Mouse (Mus musculus) MEL (cell line): ENCODE results near the gene Cdk13.

Source experiments
- CHD2 ChIP-seq: IDR thresholded peaks from 2 replicates; pipeline ENCODE4 v1.6.1; 2011; ENCODE audit warnings: low read length, improper control_type of control experiment
- CTCF ChIP-seq, 3 experiments: IDR thresholded peaks in 2 of 3; conservative IDR thresholded peaks in 1 of 3; 2 replicates each; pipeline ENCODE4 v1.5.1; 2011 to 2012; ENCODE audit warnings: low read length in 3 of 3, low read depth in 2 of 3, mild to moderate bottlenecking in 2 of 3, improper control_type of control experiment in 1 of 3, inconsistent platforms in 1 of 3, mixed read lengths in 1 of 3, moderate library complexity in 1 of 3; ENCODE audit not compliant: control insufficient read depth in 1 of 3, insufficient read depth in 1 of 3, poor library complexity in 1 of 3, severe bottlenecking in 1 of 3
- GATA1 ChIP-seq: IDR thresholded peaks from 2 replicates; pipeline ENCODE4 v1.6.1; 2011; ENCODE audit warnings: low read depth, low read length, improper control_type of control experiment
- MAZ ChIP-seq: IDR thresholded peaks from 2 replicates; pipeline ENCODE4 v1.6.1; 2012; ENCODE audit warnings: low read depth, mild to moderate bottlenecking, inconsistent platforms, low read length, improper control_type of control experiment
- TBP ChIP-seq: IDR thresholded peaks from 2 replicates; pipeline ENCODE4 v1.8.0; 2011; ENCODE audit warnings: low read depth, low read length, improper control_type of control experiment

GRCm38 (mm10) chr13:17694911-17695699, 109.8 kb downstream of the Cdk13 start, which contains the start of the genes Mplkip and Sugct:
- TF ChIP-seq CHD2, result no peak
- TF ChIP-seq MAZ, result peak; percentile 47
- TF ChIP-seq TBP, result peak; percentile 99
- no peak for TF ChIP-seq CTCF (IDR thresholded peaks at IDR 0.05 in 2 of 3, conservative IDR thresholded peaks at IDR 0.05 in 1 of 3; ENCODE audit: control insufficient read depth in 1 of 3, insufficient read depth in 1 of 3, low read depth in 2 of 3, low read length in 3 of 3, poor library complexity in 1 of 3, severe bottlenecking in 1 of 3)
- no peak for TF ChIP-seq GATA1
